Mouse (Mus musculus) hindbrain, embryonic 12.5 days (tissue): ENCODE measurements around the gene Dgat2. TPM values are rescaled to one million over a fixed set of nuclear protein-coding genes. Genes with fewer than 3 reads are reported as not detected.

Source experiments
- ATAC-seq: fragments of 200-750 bp; cut with Nextera tagmentation; 2 replicates; pipeline ENCODE4 v1.8.0; 2017; ENCODE audit warnings: moderate TSS enrichment; ENCODE audit not compliant: low FRiP score
- H3K27ac ChIP-seq: fragments of 300-500 bp; sonication (generic); 2 replicates; pipeline ENCODE4 v1.5.1; 2016; ENCODE audit warnings: mild to moderate bottlenecking
- H3K27me3 ChIP-seq: fragments of 300-500 bp; sonication (generic); 2 replicates; pipeline ENCODE4 v1.6.1; 2016; ENCODE audit warnings: mild to moderate bottlenecking
- H3K36me3 ChIP-seq: fragments of 300-500 bp; sonication (generic); 2 replicates; pipeline ENCODE4 v1.6.1; 2016; ENCODE audit warnings: mild to moderate bottlenecking
- H3K4me1 ChIP-seq: fragments of 300-500 bp; sonication (generic); 2 replicates; pipeline ENCODE4 v1.6.1; 2016
- H3K4me2 ChIP-seq: fragments of 300-500 bp; sonication (generic); replicated peaks from 2 replicates; pipeline ENCODE4 v1.6.1; 2016; ENCODE audit warnings: mild to moderate bottlenecking
- H3K4me3 ChIP-seq: fragments of 300-500 bp; sonication (generic); 2 replicates; pipeline ENCODE4 v1.5.1; 2016; ENCODE audit warnings: mild to moderate bottlenecking
- H3K9ac ChIP-seq: fragments of 300-500 bp; sonication (generic); 2 replicates; pipeline ENCODE4 v1.6.1; 2016; ENCODE audit warnings: mild to moderate bottlenecking, moderate library complexity
- H3K9me3 ChIP-seq: fragments of 300-500 bp; sonication (generic); replicated peaks from 2 replicates; pipeline ENCODE4 v1.6.1; 2016; ENCODE audit warnings: mild to moderate bottlenecking
- WGBS: fragments of 180-500 bp; shearing (Covaris S2); methylation state at CpG from one replicate; pipeline ENCODE4 v1.1.7; 2016; 5-methylcytosine and 5-hydroxymethylcytosine counted together
- polyA plus RNA-seq: library from polyadenylated mRNA; unstranded; fragments of >200 nt; fragmentation: Nextera tagmentation; extraction: Ambion mirVana; gene quantifications from 2 replicates; pipeline ENCODE4 v1.2.1, GENCODE M21; 2016

Gene Dgat2
- polyA plus RNA-seq, 1 experiment from 2014 or later: 12.8 TPM

DNA sequence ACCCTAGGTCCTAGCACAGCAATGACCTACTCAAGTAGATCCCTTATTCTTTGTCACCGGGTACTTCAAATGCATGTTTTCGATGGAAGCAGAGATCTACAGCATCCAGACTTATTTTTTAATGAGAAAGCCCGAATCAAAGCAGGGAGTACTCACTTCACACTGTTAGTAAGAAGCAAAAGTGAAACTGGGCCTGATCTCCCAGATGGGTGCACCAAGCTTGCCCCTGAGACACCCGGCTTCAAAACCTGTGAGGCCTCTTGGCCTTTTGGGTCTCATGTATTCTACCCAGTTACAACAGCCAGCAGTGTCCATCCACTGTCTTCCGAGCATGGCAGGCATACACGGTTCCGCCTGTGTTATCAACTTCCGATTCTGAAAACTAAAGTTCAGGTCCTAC, 53.6 kb downstream of the Dgat2 start:
- no peak for ATAC-seq
- H3K9me3 ChIP-seq: 0 out of 2 replicates have a peak, but pooled peaks cover 2% of the 10 kb centered on the region
- no peak overlapping the region for H3K4me3 ChIP-seq
- no peak overlapping the region for H3K4me2 ChIP-seq
- H3K4me1 ChIP-seq: peaks cover 14% of the 10 kb centered on the region
- 94% methylated on average over 8 of the region's 8 CpGs for WGBS
- no peaks in the 10 kb centered on the region for H3K27me3 ChIP-seq
- H3K9ac ChIP-seq: no peak overlapping the region
- 0 out of 2 replicates have a peak, but pooled peaks cover 2% of the 10 kb centered on the region for H3K36me3 ChIP-seq
- no peak overlapping the region for H3K27ac ChIP-seq

DNA sequence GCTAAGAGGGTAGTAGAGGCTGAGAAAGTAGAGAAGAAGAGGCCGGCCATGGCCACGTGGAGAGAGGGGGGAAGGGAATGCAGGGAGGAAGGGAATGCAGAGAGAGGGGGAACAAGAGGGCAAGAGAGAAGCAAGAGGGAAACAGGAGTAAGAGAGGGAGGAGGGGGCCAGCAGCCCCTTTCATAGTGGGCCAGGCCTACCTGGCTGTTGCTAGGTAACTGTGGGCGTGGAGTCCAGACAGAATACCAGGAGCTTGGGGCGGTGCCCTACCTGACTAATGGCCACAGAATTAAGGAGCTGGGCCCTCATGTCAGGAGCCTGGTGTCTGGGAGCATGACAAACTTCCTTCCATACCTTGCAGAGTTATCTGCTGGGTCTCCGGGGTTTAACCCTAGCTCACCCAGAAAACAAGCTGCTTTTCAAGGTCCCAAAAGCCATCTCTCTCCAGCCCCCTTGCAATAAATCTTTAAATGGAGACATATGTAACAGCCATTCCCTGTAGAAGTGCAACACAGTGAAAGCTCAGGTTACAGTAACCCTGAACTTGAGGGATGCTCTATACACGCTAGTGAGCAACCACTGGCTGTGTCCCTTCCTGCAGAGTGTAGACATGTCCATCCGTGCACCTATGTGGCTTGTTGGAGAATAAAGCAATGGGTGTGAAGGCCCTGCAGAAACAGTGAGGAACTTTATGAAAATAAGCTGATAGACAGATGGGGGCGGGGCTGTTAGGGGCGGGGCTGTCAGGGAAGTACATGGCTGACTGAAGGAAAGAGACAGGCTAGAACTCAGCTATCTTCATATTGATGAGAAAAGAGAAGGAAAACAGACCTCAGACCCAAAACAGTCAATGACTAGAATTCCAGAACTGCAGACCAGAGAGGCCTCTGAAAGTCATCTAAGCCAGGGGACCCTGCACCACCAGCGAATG, 54.2 kb downstream of the Dgat2 start:
- Histone ChIP-seq H3K36me3 (0 out of 2 replicates have a peak, but pooled peaks cover 2% of the 10 kb centered on the region), H3K4me2 (no peak overlapping the region), H3K27ac (no peak overlapping the region), H3K4me3 (no peak overlapping the region), H3K27me3 (no peaks in the 10 kb centered on the region), H3K9ac (no peak overlapping the region), H3K4me1 (peaks cover 14% of the 10 kb centered on the region), H3K9me3 (0 out of 2 replicates have a peak, but pooled peaks cover 2% of the 10 kb centered on the region)
- 46% methylated on average over 10 of the region's 10 CpGs for WGBS
- ATAC-seq: no peak

DNA sequence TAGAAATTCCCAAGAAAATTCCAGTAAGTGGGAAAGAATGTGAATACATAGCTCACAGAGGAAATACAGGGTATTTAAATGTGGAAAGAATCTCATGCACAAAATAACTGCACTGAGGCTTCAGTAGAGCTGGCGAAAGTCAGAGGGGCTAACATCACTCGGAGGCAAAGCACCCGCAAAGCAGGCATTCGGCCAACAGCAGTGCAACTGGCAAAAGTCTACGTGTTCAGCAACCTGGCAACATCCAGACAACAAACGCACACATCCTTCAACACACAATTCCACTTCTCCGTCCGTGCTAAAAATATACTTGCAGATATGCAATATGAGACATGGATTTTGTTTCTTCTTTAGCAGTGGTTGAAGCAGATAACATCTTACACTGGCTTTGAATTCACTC, 56.5 kb downstream of the Dgat2 start:
- H3K27ac ChIP-seq: no peak overlapping the region
- H3K4me3 ChIP-seq: no peak overlapping the region
- no peak overlapping the region for H3K9ac ChIP-seq
- ATAC-seq: no peak
- WGBS: 90% methylated on average over 8 of the region's 8 CpGs
- peaks cover 17% of the 10 kb centered on the region for H3K4me1 ChIP-seq
- H3K27me3 ChIP-seq: no peaks in the 10 kb centered on the region
- H3K4me2 ChIP-seq: no peak overlapping the region
- 0 out of 2 replicates have a peak, but pooled peaks cover 2% of the 10 kb centered on the region for H3K36me3 ChIP-seq
- no peaks in the 10 kb centered on the region for H3K9me3 ChIP-seq

DNA sequence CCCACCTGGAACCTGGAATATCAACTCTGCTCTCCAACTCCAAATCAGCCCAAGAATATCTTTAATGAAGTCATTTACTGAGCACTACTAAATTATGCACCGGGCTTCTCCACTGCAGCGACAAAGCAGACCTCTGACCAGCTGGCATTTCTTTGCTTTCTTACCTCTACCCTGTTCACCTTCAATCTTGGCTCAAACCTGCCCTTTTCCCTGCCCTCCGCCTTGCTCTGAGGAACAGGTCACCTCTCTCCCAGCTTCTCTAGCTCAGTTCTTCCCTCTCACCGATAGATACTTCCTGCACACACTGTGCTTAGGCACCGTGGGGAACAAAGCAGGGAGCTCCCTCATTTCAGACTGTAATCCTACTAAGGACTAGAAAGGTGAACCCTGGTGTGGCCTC, 59.9 kb downstream of the Dgat2 start:
- H3K36me3 ChIP-seq: 0 out of 2 replicates have a peak, but pooled peaks cover 2% of the 10 kb centered on the region
- peak overlapping the region; percentile 8; the same call in 1 of the 2 replicates for H3K9ac ChIP-seq
- H3K4me2 ChIP-seq: no peak overlapping the region
- H3K4me1 ChIP-seq: peaks cover 7% of the 10 kb centered on the region
- H3K27me3 ChIP-seq: no peaks in the 10 kb centered on the region
- no peak overlapping the region for H3K4me3 ChIP-seq
- H3K27ac ChIP-seq: no peak overlapping the region
- 80% methylated on average over 5 of the region's 5 CpGs for WGBS
- H3K9me3 ChIP-seq: no peaks in the 10 kb centered on the region
- ATAC-seq: no peak

DNA sequence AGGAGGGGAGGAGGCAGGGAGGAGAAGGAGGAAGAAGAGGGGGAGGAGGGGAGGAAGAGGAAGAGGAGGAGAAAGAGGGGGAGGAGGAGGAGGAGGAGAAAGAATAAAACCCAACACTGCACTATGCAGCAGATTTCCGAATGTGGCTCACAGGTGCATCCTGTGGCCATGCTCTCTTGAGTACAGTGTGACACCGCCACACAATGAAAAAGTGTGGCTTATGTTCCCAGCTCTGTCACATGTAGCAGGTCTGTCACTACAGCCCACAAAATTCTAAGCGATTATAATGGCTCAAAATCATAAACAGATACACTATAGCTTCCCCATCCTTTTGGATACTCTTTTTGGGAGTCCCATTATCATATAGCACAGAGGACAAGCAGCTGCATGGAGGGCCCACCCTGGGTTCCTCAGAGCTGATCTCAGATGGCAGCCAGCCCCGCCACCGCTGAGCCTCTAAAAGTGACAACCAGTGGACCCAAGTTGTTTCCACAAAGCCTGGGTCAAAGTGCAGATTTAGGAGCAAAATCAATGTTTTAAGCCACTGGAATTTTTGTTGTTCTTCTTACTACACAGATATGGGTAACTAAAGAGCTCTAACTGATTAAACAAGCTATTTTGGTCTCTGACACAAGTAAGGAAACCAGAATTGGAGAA, 61.5 kb downstream of the Dgat2 start:
- H3K4me3 ChIP-seq: no peak overlapping the region
- H3K9ac ChIP-seq: no peak overlapping the region
- H3K27ac ChIP-seq: no peak overlapping the region
- no peak for ATAC-seq
- WGBS: 88% methylated on average over 5 of the region's 5 CpGs
- H3K27me3 ChIP-seq: no peaks in the 10 kb centered on the region
- no peaks in the 10 kb centered on the region for H3K9me3 ChIP-seq
- H3K4me2 ChIP-seq: no peak overlapping the region
- H3K36me3 ChIP-seq: 0 out of 2 replicates have a peak, but pooled peaks cover 2% of the 10 kb centered on the region
- peaks cover 3% of the 10 kb centered on the region; the same call in 1 of the 2 replicates for H3K4me1 ChIP-seq

DNA sequence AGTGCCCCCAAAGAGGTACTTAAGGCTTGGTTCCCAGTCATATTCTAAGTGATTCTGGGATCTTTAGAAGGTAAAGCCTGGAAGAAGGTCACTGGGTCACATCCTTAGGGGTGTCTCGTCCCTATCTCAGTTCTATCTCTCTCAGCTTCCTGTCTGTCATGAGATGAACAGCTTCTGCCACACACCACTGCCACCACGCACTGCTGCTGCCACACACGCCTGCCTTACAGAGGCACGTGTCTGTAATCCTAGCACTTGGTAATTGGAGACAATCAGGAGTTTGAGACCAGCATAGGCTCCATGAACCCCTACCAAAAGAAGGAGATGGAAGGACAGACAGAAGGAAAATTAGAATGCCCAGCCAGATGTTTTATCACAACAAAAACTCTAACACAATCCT, 62.4 kb downstream of the Dgat2 start:
- ATAC-seq: no peak
- WGBS: 81% methylated on average over 4 of the region's 4 CpGs
- no peaks in the 10 kb centered on the region for H3K9me3 ChIP-seq
- H3K27me3 ChIP-seq: no peaks in the 10 kb centered on the region
- H3K9ac ChIP-seq: no peak overlapping the region
- no peak overlapping the region for H3K4me3 ChIP-seq
- H3K4me1 ChIP-seq: peaks cover 3% of the 10 kb centered on the region; the same call in 1 of the 2 replicates
- H3K27ac ChIP-seq: no peak overlapping the region
- H3K4me2 ChIP-seq: no peak overlapping the region
- H3K36me3 ChIP-seq: 0 out of 2 replicates have a peak, but pooled peaks cover 2% of the 10 kb centered on the region

DNA sequence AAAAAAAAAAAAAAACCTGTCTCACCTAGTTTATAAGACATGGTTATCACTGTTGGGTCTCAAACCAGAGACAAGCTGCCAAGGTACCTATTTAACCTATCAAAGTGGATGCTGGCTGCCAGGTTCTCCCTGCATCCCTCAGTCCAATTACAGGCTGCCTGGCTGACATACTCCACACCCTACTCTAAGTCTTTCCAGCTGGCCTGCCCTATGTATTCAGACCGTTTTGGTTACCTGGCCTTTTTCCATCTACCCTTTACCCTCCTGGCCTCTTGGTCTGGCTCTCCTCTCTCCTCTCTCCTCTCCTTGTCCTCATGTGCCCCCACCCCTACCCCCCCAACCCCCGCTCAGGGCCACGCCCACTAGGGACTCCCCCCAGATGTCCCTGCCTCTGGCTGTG, 65.7 kb downstream of the Dgat2 start:
- no peaks in the 10 kb centered on the region for H3K36me3 ChIP-seq
- H3K9ac ChIP-seq: no peak overlapping the region
- no peak overlapping the region for H3K4me3 ChIP-seq
- no peak overlapping the region for H3K27ac ChIP-seq
- H3K4me1 ChIP-seq: no peaks in the 10 kb centered on the region
- 81% methylated on average over 3 of the region's 3 CpGs for WGBS
- H3K9me3 ChIP-seq: no peaks in the 10 kb centered on the region
- no peaks in the 10 kb centered on the region for H3K27me3 ChIP-seq
- no peak for ATAC-seq
- no peak overlapping the region for H3K4me2 ChIP-seq

DNA sequence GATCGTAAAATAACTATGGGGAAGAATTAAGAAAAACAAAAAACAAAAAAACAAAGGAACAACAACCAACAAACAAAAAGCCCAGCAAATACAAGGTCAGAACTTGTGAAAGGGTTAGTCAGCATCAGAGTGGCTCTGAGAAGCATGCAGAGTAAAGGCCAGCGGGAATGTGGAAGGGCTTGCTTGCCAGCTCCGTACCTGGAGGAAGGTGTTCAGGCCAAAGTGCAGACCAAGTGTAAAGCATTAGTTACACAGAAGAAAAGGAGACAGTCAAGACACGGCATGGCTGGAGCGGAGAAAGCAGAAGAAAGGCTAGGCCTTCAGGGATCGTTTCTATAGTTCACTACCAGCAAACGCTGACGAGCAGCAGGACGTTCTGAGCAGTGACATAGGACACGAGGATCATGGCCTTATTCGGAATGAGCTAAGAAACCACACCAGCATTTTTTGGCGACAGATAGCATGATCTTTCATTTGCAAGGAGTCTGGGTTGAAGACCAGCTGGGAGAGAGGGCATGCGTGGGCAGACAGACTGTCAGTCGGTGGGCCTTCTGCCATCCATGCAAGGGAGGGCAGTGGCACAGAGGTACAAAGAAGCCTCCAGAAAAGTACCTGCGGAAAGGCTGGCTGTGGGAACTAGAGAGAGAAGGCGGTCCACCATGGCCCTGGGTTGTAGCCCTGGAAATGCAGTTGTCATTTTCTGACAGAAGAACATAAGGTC, 68.4 kb downstream of the Dgat2 start:
- H3K9me3 ChIP-seq: no peaks in the 10 kb centered on the region
- no peak for ATAC-seq
- 90% methylated on average over 16 of the region's 16 CpGs for WGBS

DNA sequence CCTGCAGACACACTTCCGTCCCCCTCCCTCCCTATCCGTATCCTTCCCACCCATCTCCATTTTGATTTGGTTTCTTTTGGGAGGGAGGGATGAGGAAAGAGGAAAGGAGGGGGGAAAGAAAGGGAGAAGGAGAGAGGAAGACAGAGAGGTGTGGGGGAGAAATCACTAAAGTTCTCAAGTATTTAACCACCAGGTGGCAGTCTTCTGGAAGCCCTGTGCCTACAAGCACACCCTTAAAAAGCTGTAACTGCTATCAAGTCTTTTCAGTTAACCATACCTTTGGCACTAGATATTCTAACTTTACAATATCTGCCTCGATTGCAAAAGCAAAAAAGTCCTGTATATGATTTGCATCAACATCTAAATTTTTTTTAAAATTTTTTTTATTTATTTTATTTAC, 75.0 kb downstream of the Dgat2 start:
- WGBS: 35% methylated on average over 3 of the region's 3 CpGs
- H3K9ac ChIP-seq: no peak overlapping the region
- H3K4me2 ChIP-seq: no peak overlapping the region
- no peak overlapping the region for H3K27ac ChIP-seq
- H3K4me1 ChIP-seq: peaks cover 10% of the 10 kb centered on the region
- ATAC-seq: no peak
- H3K4me3 ChIP-seq: no peak overlapping the region
- H3K27me3 ChIP-seq: no peaks in the 10 kb centered on the region
- no peaks in the 10 kb centered on the region for H3K9me3 ChIP-seq
- H3K36me3 ChIP-seq: no peaks in the 10 kb centered on the region

More for the DNA sequence above, 68.4 kb downstream of the Dgat2 start:
- Histone ChIP-seq H3K27ac (no peak overlapping the region), H3K4me1 (0 out of 2 replicates have a peak, but pooled peaks cover 2% of the 10 kb centered on the region), H3K27me3 (no peaks in the 10 kb centered on the region), H3K36me3 (no peaks in the 10 kb centered on the region), H3K4me3 (no peak overlapping the region), H3K9ac (no peak overlapping the region), H3K4me2 (no peak overlapping the region)

DNA sequence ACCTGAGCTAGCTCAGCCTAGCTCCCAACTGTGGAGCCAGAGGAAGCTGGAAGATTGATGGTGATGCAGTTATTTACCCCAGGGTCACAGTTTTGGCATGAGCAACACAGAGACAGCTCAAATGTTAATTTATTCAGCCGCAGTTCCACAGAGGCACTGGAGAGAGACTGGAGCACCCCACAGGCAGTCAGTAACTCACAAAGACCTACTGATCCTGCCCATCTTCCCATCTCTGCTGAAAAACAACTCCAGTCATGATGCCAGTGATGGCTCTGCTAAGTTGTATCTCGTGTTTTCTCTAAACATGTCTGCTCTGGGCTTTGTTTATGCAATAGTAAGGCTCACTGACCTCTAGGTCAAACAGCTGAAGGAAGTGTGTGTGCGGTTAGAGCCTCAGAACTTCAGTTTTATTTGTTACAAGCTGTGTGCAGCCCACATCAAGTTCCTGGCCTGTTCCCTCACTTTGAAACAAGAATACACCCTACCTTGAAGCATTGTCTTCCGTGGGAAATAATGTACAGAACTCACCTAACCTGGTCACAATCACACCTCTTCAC, 75.7 kb downstream of the Dgat2 start:
- no peak for ATAC-seq
- 46% methylated on average over 4 of the region's 4 CpGs for WGBS
- Histone ChIP-seq H3K4me3 (no peak overlapping the region), H3K36me3 (no peaks in the 10 kb centered on the region), H3K9me3 (no peaks in the 10 kb centered on the region), H3K27me3 (no peaks in the 10 kb centered on the region), H3K9ac (no peak overlapping the region), H3K4me2 (no peak overlapping the region), H3K27ac (no peak overlapping the region), H3K4me1 (peaks cover 17% of the 10 kb centered on the region)
